Mouse (Mus musculus) CH12.LX (cell line): ENCODE results near the gene Cbfa2t3. TPM values are rescaled to one million over a fixed set of nuclear protein-coding genes. Genes with fewer than 3 reads are reported as not detected.
A peak's percentile ranks its signal among the peaks of the same experiment; 100 is the strongest.

Source experiments
- DNase-seq: peaks from one replicate; pipeline ENCODE4 v3.0.0-alpha.2; 2013; ENCODE audit errors: extremely low read depth
- H3K27ac ChIP-seq: 2 replicates; pipeline ENCODE4 v1.5.1; 2012; ENCODE audit warnings: low read depth, mild to moderate bottlenecking, control low read depth, moderate library complexity; ENCODE audit not compliant: insufficient read depth
- H3K27me3 ChIP-seq: replicated peaks from 2 replicates; pipeline ENCODE3; 2012; ENCODE audit warnings: inconsistent platforms
- H3K36me3 ChIP-seq, 2 experiments: replicated peaks in 1 of 2; 2 replicates each; pipeline versions ENCODE3 to v1.6.1; 2012; ENCODE audit warnings: inconsistent platforms in 1 of 2, low read length in 1 of 2, mild to moderate bottlenecking in 1 of 2, mixed read lengths in 1 of 2, moderate library complexity in 1 of 2; ENCODE audit not compliant: control insufficient read depth in 1 of 2, insufficient read depth in 1 of 2
- H3K4me1 ChIP-seq, 2 experiments: 2 replicates each; pipeline ENCODE4 v1.6.1; 2012; ENCODE audit warnings: inconsistent platforms in 1 of 2, moderate library complexity in 1 of 2; ENCODE audit not compliant: insufficient read depth in 2 of 2, control insufficient read depth in 1 of 2
- H3K4me2 ChIP-seq: 2 replicates; pipeline ENCODE4 v1.6.1; 2012; ENCODE audit warnings: low read depth, mild to moderate bottlenecking, control low read depth; ENCODE audit not compliant: poor library complexity, insufficient read depth, severe bottlenecking
- H3K4me3 ChIP-seq, 3 experiments: fragments of 150-350 bp in 1 of 3; sonication (generic) in 1 of 3; replicated peaks in 1 of 3; 2 replicates each; pipeline versions ENCODE3 to v1.5.1; 2011 to 2012; ENCODE audit warnings: low read depth in 2 of 3, low read length in 2 of 3, mild to moderate bottlenecking in 2 of 3, moderate library complexity in 2 of 3, control low read depth in 1 of 3, improper control_type of control experiment in 1 of 3, inconsistent platforms in 1 of 3, mixed read lengths in 1 of 3; ENCODE audit not compliant: poor library complexity in 1 of 3
- H3K79me2 ChIP-seq: replicated peaks from 2 replicates; pipeline ENCODE4 v1.6.1; 2012; ENCODE audit warnings: mild to moderate bottlenecking, moderate library complexity; ENCODE audit not compliant: control insufficient read depth, poor library complexity, insufficient read depth, severe bottlenecking; ENCODE audit errors: extremely low read depth
- H3K9ac ChIP-seq: 2 replicates; pipeline ENCODE4 v1.6.1; 2012; ENCODE audit warnings: low read depth, mild to moderate bottlenecking, control low read depth, moderate library complexity; ENCODE audit not compliant: insufficient read depth
- H3K9me3 ChIP-seq: replicated peaks from 2 replicates; pipeline ENCODE3; 2012; ENCODE audit warnings: low read length, inconsistent platforms, mixed read lengths
- JUN ChIP-seq: IDR thresholded peaks from 2 replicates; pipeline ENCODE4 v1.6.1; 2011; ENCODE audit warnings: low read depth, mild to moderate bottlenecking, low read length, improper control_type of control experiment, moderate library complexity; ENCODE audit not compliant: insufficient read depth
- MAX ChIP-seq: IDR thresholded peaks from 2 replicates; pipeline ENCODE4 v1.6.1; 2011; ENCODE audit warnings: low read length, improper control_type of control experiment
- MXI1 ChIP-seq: IDR thresholded peaks from 2 replicates; pipeline ENCODE4 v1.6.1; 2011; ENCODE audit warnings: mild to moderate bottlenecking, low read depth, low read length, improper control_type of control experiment
- MYC ChIP-seq: IDR thresholded peaks from 2 replicates; pipeline ENCODE4 v1.6.1; 2011; ENCODE audit warnings: low read depth, mild to moderate bottlenecking, improper control_type of control experiment, low read length
- SIN3A ChIP-seq: IDR thresholded peaks from 2 replicates; pipeline ENCODE4 v1.6.1; 2012; ENCODE audit warnings: low read length, improper control_type of control experiment, inconsistent platforms
- ZMIZ1 ChIP-seq: IDR thresholded peaks from 2 replicates; pipeline ENCODE4 v1.6.1; 2012; ENCODE audit warnings: low read depth, mild to moderate bottlenecking, inconsistent platforms, low read length, improper control_type of control experiment
- dilution Hi-C: fragments of 300-500 bp; cut with MboI; formaldehyde crosslinking; loops from 2 replicates; pipeline ENCODE4 v1.14.3; 2020; ENCODE audit warnings: low sequenced_read_pairs; ENCODE audit not compliant: extremely low pct_unique_long_range_greater_than_20kb, extremely low pct_ligation_motif_present
- in situ Hi-C: fragments of 300-500 bp; cut with MboI; formaldehyde crosslinking; loops from 3 replicates; pipeline ENCODE4 v1.14.3; 2019; ENCODE audit warnings: low sequenced_read_pairs, low pct_ligation_motif_present, low pct_unique_long_range_greater_than_20kb, mixed read lengths
- polyA plus RNA-seq: library from polyadenylated mRNA; unstranded; fragments of >175 nt; gene quantifications from 2 replicates; pipeline ENCODE4 v1.2.1, GENCODE M21; 2012; ENCODE audit warnings: low read depth; ENCODE audit not compliant: insufficient read length
- total RNA-seq, 2 experiments: library from RNA; depleted of rRNA; stranded (reverse); fragments of 300-350 nt in 1 of 2; fragments of >200 nt in 1 of 2; gene quantifications; 2 replicates each; pipeline ENCODE4 v1.2.3; 2012 to 2014

Gene Cbfa2t3
- total and polyA plus RNA-seq, 3 experiments, result 0.47 to 22.6 (median 2.1) TPM

- TF ChIP-seq SIN3A (peak; percentile 21), JUN (no peak)
- no peak for DNase-seq
- Histone ChIP-seq H3K4me2 (peak overlapping the region; percentile 55), H3K4me1 (peaks cover 15 to 37% of the 10 kb centered on the region in 2 experiments), H3K27me3 (no peaks in the 10 kb centered on the region), H3K4me3 (peak overlapping the region; percentile 76 to 91 (median 89)), H3K9me3 (no peaks in the 10 kb centered on the region), H3K27ac (peak overlapping the region; percentile 29), H3K9ac (peak overlapping the region; percentile 70), H3K36me3 (peaks cover 27 to 70% of the 10 kb centered on the region in 2 experiments), H3K79me2 (peaks cover 17% of the 10 kb centered on the region)
- in situ Hi-C loops (no loop called here), dilution Hi-C loops (no loop called here)
Measured at GRCm38 (mm10) chr8:122575735-122576647, 122.9 kb downstream of the Cbfa2t3 start.

GRCm38 (mm10) chr8:122575286-122575685, 123.6 kb downstream of the Cbfa2t3 start:
- peaks cover 34 to 71% of the 10 kb centered on the region in 2 experiments for H3K36me3 ChIP-seq
- H3K27ac ChIP-seq, result peak overlapping the region; percentile 29
- dilution Hi-C loops, result no loop called here

More at GRCm38 (mm10) chr8:122575286-122575685, 123.6 kb downstream of the Cbfa2t3 start:
- H3K4me1 ChIP-seq, result peaks cover 13 to 39% of the 10 kb centered on the region in 2 experiments
- H3K4me3 ChIP-seq, result peak overlapping the region; percentile 76 to 91 (median 89)
- in situ Hi-C loops, result no loop called here
- 0 out of 2 replicates have a peak, but pooled peaks have one; percentile 20 for TF ChIP-seq MAX
- TF ChIP-seq MYC, result no peak
- peak; percentile 29; the same call in 1 of the 2 replicates for TF ChIP-seq MXI1
- 0 out of 2 replicates have a peak, but pooled peaks have one; percentile 12 for TF ChIP-seq ZMIZ1
- H3K4me2 ChIP-seq, result peak overlapping the region; percentile 55
- no peaks in the 10 kb centered on the region for H3K27me3 ChIP-seq
- peaks cover 17% of the 10 kb centered on the region for H3K79me2 ChIP-seq
- H3K9me3 ChIP-seq, result no peaks in the 10 kb centered on the region
- peak overlapping the region; percentile 70; the same call in 1 of the 2 replicates for H3K9ac ChIP-seq
- no peak for DNase-seq

Other genes with a start within 250 kb of the Cbfa2t3 start
- gene Snai3, start 238.4 kb downstream of the Cbfa2t3 start, total RNA-seq (2012; rRNA removed), result 0.47 and 1.0 TPM in 2 replicates
- 0.28 and 0.44 TPM in 2 replicates for gene Snai3, start 238.4 kb downstream of the Cbfa2t3 start, total RNA-seq (2014; rRNA removed)
- 0.19 and 0.49 TPM in 2 replicates for gene Snai3, start 238.4 kb downstream of the Cbfa2t3 start, polyA plus RNA-seq
- gene Rnf166, start 223.0 kb downstream of the Cbfa2t3 start, total RNA-seq (2012; rRNA removed), result 8.5 and 9.1 TPM in 2 replicates
- 6.5 and 7.7 TPM in 2 replicates for gene Rnf166, start 223.0 kb downstream of the Cbfa2t3 start, total RNA-seq (2014; rRNA removed)
- 12.9 and 13.0 TPM in 2 replicates for gene Rnf166, start 223.0 kb downstream of the Cbfa2t3 start, polyA plus RNA-seq
- gene Ctu2, start 223.0 kb downstream of the Cbfa2t3 start, total RNA-seq (2012; rRNA removed), result 40.4 and 55.7 TPM in 2 replicates
- gene Ctu2, start 223.0 kb downstream of the Cbfa2t3 start, total RNA-seq (2014; rRNA removed), result 23.8 and 27.9 TPM in 2 replicates
- 63.1 and 80.6 TPM in 2 replicates for gene Ctu2, start 223.0 kb downstream of the Cbfa2t3 start, polyA plus RNA-seq
- gene Piezo1, start 147.8 kb downstream of the Cbfa2t3 start, total RNA-seq (2012; rRNA removed), result 52.1 and 59.7 TPM in 2 replicates
- 15.1 and 21.1 TPM in 2 replicates for gene Piezo1, start 147.8 kb downstream of the Cbfa2t3 start, total RNA-seq (2014; rRNA removed)
- gene Piezo1, start 147.8 kb downstream of the Cbfa2t3 start, polyA plus RNA-seq, result 26.5 and 41.6 TPM in 2 replicates
- 50.0 and 53.7 TPM in 2 replicates for gene Cdt1, start 131.1 kb downstream of the Cbfa2t3 start, total RNA-seq (2012; rRNA removed)
- 46.0 and 54.2 TPM in 2 replicates for gene Cdt1, start 131.1 kb downstream of the Cbfa2t3 start, total RNA-seq (2014; rRNA removed)
- gene Cdt1, start 131.1 kb downstream of the Cbfa2t3 start, polyA plus RNA-seq, result 57.6 and 67.3 TPM in 2 replicates
- 524 and 653 TPM in 2 replicates for gene Aprt, start 122.2 kb downstream of the Cbfa2t3 start, total RNA-seq (2012; rRNA removed)
- 453 and 516 TPM in 2 replicates for gene Aprt, start 122.2 kb downstream of the Cbfa2t3 start, total RNA-seq (2014; rRNA removed)
- 543 and 561 TPM in 2 replicates for gene Aprt, start 122.2 kb downstream of the Cbfa2t3 start, polyA plus RNA-seq
- gene Galns, start 87.6 kb downstream of the Cbfa2t3 start, total RNA-seq (2012; rRNA removed), result 19.8 and 25.6 TPM in 2 replicates
- gene Galns, start 87.6 kb downstream of the Cbfa2t3 start, total RNA-seq (2014; rRNA removed), result 13.2 and 16.4 TPM in 2 replicates
- 23.5 and 25.6 TPM in 2 replicates for gene Galns, start 87.6 kb downstream of the Cbfa2t3 start, polyA plus RNA-seq
- gene Trappc2l, start 87.5 kb downstream of the Cbfa2t3 start, total RNA-seq (2012; rRNA removed), result 64.2 and 67.0 TPM in 2 replicates
- gene Trappc2l, start 87.5 kb downstream of the Cbfa2t3 start, total RNA-seq (2014; rRNA removed), result 10.1 and 15.7 TPM in 2 replicates
- gene Trappc2l, start 87.5 kb downstream of the Cbfa2t3 start, polyA plus RNA-seq, result 36.0 and 38.8 TPM in 2 replicates
- not detected in 2 replicates for gene Pabpn1l, start 76.4 kb downstream of the Cbfa2t3 start, total RNA-seq (2012; rRNA removed)
- gene Pabpn1l, start 76.4 kb downstream of the Cbfa2t3 start, total RNA-seq (2014; rRNA removed), result not detected in 2 replicates
- not detected in 2 replicates for gene Pabpn1l, start 76.4 kb downstream of the Cbfa2t3 start, polyA plus RNA-seq
- 8.8 and 9.0 TPM in 2 replicates for gene Acsf3, start 76.4 kb upstream of the Cbfa2t3 start, total RNA-seq (2012; rRNA removed)
- 2.0 and 2.2 TPM in 2 replicates for gene Acsf3, start 76.4 kb upstream of the Cbfa2t3 start, total RNA-seq (2014; rRNA removed)
- gene Acsf3, start 76.4 kb upstream of the Cbfa2t3 start, polyA plus RNA-seq, result 10.4 and 12.7 TPM in 2 replicates
- not detected in 2 replicates for gene Cdh15, start 148.9 kb upstream of the Cbfa2t3 start, total RNA-seq (2012; rRNA removed)
- gene Cdh15, start 148.9 kb upstream of the Cbfa2t3 start, total RNA-seq (2014; rRNA removed), result not detected in 2 replicates
- gene Cdh15, start 148.9 kb upstream of the Cbfa2t3 start, polyA plus RNA-seq, result not detected in 2 replicates